Mouse (Mus musculus) spleen, adult 2 months (tissue): ENCODE data around the gene Arhgap4.

Source experiments
- CTCF ChIP-seq: fragments of 200-500 bp; IDR thresholded peaks from 2 replicates; pipeline ENCODE4 v1.5.1; 2011; ENCODE audit warnings: mild to moderate bottlenecking, inconsistent platforms; ENCODE audit not compliant: insufficient read depth, insufficient read length, insufficient replicate concordance; ENCODE audit errors: extremely low read depth
- POLR2A ChIP-seq: fragments of 200-500 bp; IDR thresholded peaks from 2 replicates; pipeline ENCODE4 v1.6.1; 2011; ENCODE audit warnings: low read depth, low read length, inconsistent platforms

GRCm38 (mm10) chrX:73930402-73931062 is 8.9 kb upstream of the Arhgap4 start, which contains the start of gene Renbp:
- TF ChIP-seq CTCF (no peak), POLR2A (no peak)
